Mouse (Mus musculus) erythroid progenitor cell, adult 5-6 weeks (primary cell): ENCODE measurements at regions not wholly inside any gene's neighbourhood (a gene's known extent, or its start where the extent isn't known, plus 50 kb on each side); places are given as distances from the start of the nearest gene placed in this dataset.

Experiments used
- ATAC-seq: replicated peaks from 2 replicates; pipeline ENCODE4 v1.8.0; 2016; ENCODE audit warnings: moderate number of reproducible peaks, mild to moderate bottlenecking, moderate TSS enrichment, inconsistent platforms; ENCODE audit not compliant: poor library complexity, low FRiP score, severe bottlenecking

DNA sequence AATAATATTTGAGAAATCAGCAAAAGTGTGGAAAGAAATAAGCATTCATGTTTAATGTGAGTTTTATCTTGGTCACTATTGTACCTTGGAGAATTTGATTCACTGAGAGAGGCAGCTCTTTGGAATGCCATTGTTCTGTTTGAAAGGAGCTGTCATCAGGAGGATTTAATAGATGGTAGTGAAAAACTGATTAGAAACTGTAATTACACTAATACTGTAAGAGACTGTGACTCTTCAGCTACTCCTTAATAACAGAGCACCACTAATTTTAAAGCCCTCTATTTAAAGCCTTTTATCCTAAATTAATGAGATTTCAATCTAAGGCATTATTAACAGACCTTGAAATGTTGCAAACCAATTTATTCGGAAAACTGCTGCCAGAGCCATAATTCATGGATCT lies 126.1 kb upstream of the Rspo3 start:
- ATAC-seq = no peak

DNA sequence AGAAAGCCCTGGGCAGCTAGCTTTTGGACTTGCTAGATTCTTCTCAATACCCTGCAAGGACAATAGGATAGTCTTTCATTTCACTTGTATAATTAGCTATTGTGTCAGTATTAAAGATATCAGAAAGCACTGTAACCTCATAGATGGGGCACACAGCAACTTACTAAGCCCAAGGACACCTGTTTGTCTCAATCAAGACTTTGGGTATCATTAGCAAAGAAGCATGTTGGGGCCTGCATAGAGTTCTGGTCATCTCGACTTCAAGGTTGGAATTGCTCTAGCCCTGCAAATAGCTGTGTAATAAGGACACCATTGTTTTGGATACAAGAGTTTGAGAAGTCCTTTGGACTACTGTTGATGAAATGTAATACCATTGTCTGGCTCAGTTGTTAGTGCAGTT lies 104.6 kb upstream of the Rspo3 start:
- ATAC-seq = no peak

DNA sequence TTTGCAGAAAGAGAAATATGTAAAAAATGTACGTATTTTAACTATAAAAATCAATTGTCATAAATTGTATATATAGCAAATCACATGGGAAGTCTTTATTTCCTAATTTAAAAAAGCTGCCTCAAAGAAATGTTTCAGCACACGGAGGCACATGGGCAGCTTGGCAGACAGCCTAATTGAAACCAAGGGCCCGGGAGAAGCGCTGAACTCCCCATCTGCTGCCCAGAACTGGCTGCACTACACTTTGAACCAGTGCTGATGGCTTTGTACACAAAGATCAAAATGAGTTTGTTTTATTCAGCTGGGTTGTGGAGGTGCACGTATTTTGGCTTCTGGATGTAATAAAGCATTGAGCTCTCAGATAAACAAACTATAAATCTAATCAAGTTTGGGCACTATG lies 100.2 kb upstream of the Rspo3 start:
- no peak for ATAC-seq

DNA sequence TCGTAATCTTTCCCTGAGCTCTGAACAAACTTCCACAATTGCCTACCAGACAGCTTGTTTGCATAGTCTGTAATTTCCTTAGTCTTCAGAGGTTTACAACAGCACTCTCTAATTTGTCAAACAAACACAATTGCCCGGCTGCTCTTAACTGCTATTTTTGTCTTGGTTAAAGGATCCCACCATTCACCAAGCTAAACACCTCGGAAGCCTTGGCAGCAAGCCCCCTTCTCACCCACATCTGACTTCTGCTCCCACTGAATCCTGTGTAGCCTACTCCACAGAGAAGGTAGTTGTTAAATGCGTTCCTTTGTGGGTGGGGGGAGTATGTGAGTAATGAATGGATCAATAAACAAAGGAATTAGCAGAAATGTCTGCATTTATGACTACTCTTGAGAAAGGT lies 59.8 kb upstream of the Rspo3 start:
- ATAC-seq = no peak

DNA sequence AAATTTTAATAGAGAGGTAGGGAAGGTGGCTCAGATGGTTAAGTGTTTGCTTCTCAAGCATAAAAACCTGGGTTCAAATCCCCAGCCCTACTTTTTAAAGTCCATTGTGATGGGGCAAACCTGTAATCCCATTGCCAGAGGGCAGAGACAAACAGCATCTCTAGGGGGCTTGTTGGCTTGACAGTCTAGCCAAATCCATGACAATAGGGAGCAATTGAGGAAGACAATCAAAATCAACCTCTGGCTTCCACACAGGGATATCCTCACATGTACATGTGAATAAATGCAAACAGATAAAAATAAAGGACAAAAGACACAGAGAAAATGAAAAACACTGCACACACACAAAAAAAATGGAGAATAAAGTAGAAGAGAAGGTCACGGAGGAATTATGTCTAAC lies 59.3 kb upstream of the Rspo3 start:
- ATAC-seq = no peak

DNA sequence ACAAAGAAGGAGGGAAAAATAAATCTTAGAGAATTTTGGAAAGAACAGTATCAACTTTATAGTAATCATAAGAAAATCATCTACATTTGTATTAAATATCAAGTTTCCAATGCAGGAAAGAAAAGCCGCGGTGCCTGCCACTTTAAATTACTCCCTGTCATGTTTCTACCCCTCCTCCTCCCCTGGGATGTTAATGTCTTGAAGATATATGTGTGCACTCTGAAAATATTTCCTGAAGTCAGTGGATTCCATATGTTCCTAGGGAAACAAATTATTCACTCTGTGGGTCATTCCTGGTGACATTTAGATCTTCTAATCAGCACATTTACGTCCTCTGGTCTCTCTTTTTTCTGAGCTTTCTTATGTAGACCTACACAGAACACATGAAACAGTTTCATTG lies 57.2 kb upstream of the Rspo3 start:
- ATAC-seq = no peak

DNA sequence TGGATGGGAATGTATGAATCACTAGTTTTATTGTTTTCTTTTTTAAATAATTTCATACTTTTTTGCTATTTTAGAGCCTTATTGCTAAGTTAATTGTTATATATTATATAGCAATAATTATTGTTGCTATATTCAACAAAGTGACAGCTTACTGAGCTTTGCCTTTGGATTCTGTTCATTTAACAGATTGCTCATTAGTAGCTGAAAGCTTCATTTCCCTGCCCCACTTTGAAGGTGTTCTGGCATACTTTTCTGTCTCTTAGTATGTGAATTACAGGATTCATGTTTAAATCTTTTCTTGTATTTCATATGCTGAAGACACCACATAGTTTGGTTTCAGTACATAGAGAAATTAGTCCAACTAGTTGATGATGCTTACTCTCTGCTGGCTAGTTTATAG lies 54.5 kb upstream of the Rspo3 start:
- ATAC-seq = no peak

DNA sequence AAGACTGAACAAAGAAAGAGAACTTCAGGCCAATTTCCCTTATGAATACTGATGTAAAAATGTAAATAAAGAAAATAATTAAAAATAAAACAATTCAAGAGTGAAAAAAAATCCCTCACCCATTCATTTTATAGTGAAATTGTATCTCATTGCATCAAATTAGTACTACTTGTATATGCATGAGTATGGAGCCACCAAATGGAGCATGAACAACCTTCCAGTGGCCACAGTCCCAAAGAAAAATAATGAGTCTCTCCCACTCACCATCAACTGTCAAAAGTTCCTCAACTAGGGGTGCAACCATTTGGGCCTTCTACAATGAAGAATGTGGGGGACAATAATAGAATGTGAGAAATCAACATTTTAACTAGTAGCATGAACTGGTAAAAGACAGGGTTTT lies 54.1 kb upstream of the Rspo3 start:
- no peak for ATAC-seq
